Mouse (Mus musculus) C2C12 (cell line): Measurements from ENCODE around the gene F12.

ENCODE experiments used
- CTCF ChIP-seq: IDR thresholded peaks from one replicate; pipeline ENCODE4 v1.5.1; 2011; ENCODE audit not compliant: control insufficient read depth, insufficient read depth, insufficient read length
- MAX ChIP-seq: IDR thresholded peaks from one replicate; pipeline ENCODE4 v1.6.1; 2011; ENCODE audit warnings: mild to moderate bottlenecking, control low read depth
- MYOG ChIP-seq: IDR thresholded peaks from one replicate; pipeline ENCODE4 v1.6.1; 2011; ENCODE audit not compliant: control insufficient read depth, insufficient read length; ENCODE audit errors: extremely low read depth

DNA sequence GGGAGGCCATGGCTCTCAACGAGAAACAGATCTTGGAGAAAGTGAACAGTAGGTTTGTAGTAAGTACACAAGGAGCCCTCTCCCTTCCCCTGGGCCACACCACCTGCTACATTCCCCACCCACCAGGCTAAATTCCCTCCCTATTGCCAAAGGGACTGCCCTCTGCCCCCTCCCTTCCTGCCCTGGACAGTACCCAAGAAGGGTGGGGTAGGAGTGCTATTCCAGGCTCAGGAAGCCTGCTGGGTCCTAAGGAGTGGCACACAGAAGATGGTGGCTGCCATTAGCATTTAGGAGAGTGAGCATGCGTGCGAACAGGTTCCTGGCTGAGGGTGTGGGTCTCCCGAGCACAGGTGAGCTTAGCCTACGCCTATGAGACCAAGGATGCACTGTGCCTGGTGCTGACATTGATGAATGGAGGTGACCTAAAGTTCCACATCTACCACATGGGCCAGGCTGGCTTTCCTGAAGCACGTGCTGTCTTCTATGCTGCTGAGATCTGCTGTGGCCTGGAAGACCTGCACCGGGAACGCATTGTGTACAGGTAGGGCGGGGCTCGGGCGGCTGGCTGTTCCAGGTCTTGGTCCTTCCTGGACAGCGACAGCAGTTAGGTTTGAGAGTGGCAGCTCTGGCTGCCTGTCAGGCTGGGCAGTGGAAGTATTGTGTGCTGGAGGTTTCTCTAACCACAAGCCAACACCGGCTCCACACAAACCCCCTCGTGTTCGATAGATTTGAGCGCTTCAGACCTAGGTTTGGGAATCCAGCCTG is 25.4 kb upstream of the F12 start:
- TF ChIP-seq CTCF (no peak), MYOG (no peak), MAX (no peak)
